Mouse (Mus musculus): Measurements from ENCODE around the gene Gucy1b1. TPM values are rescaled to one million over a fixed set of nuclear protein-coding genes. Genes with fewer than 3 reads are reported as not detected.

Gucy1b1 gene
- polyA plus RNA-seq, 1 experiment from 2014 or later: 6.6 TPM

- Histone ChIP-seq H3K27ac (ENCODE audit: low read depth, low read length) (no peak overlapping the region), H3K27me3 (ENCODE audit: control insufficient read depth, insufficient read depth, low read length) (no peaks in the 10 kb centered on the region), H3K9me3 (ENCODE audit: control insufficient read depth, low read length) (no peaks in the 10 kb centered on the region), H3K9ac (ENCODE audit: low read length) (no peak overlapping the region), H3K36me3 (ENCODE audit: control insufficient read depth, insufficient read depth, low read length) (no peaks in the 10 kb centered on the region), H3K4me2 (ENCODE audit: low read depth) (no peak overlapping the region), H3K4me1 (ENCODE audit: control insufficient read depth, insufficient read depth, low read length) (no peaks in the 10 kb centered on the region), H3K4me3 (ENCODE audit: low read depth, low read length) (no peak overlapping the region)
- ATAC-seq (ENCODE audit: insufficient read depth, low FRiP score, low TSS enrichment): 0 out of 2 replicates have a peak, but pooled peaks have one; percentile 50
- WGBS: 34% methylated on average over 8 of the region's 8 CpGs
- DNase-seq (ENCODE audit: low spot score): peak; percentile 53
Observed at GRCm38 (mm10) chr3:82047100-82047753, 27.3 kb downstream of the Gucy1b1 start.

DNA sequence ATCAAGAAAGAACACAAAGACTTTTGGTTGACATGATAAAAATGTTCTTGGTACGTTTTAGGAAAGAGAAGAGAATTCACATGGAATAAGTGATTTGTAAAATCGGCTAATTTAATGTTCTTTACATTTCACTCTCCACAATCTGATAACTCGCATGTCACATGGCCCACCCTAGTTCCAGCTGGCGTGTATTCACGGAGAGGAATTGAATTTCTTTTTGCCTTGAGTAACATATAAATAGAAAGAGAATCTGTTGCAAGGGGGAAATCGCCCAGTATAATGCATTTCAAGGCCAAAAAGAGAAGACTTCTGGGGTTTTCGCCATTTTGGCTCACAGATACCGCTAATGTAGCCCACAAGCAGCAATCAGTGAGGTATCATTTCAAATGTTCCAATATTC lies 28.4 kb downstream of the Gucy1b1 start:
- ATAC-seq (ENCODE audit: insufficient read depth, low FRiP score, low TSS enrichment): no peak

DNA sequence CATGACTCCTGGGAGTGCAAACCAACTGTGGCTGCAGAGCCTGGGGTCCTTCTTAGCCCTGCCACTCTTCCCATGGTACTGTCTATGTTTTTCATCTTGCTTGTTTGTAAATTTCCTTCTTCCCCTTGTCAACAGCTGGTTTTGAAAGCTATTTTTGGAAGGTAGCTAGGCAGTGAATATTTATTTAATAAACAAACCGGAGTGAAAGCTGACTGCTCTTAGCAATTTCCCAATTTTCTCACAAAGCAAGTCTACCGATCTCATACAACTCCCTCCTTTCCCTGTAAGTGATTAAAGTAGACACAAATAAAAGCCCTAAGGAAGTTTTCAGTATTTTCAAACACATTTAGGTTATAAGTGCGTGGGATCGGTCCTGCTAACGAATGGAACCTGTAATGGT lies 29.6 kb downstream of the Gucy1b1 start:
- no peaks in the 10 kb centered on the region for H3K27me3 ChIP-seq (ENCODE audit: control insufficient read depth, insufficient read depth, low read length)
- ATAC-seq (ENCODE audit: insufficient read depth, low FRiP score, low TSS enrichment): no peak
- no peak overlapping the region for H3K4me3 ChIP-seq (ENCODE audit: low read depth, low read length)
- no peak overlapping the region for H3K27ac ChIP-seq (ENCODE audit: low read depth, low read length)
- H3K4me2 ChIP-seq (ENCODE audit: low read depth): no peak overlapping the region
- no peak for DNase-seq (ENCODE audit: low spot score)
- no peaks in the 10 kb centered on the region for H3K36me3 ChIP-seq (ENCODE audit: control insufficient read depth, insufficient read depth, low read length)
- H3K9me3 ChIP-seq (ENCODE audit: control insufficient read depth, low read length): no peaks in the 10 kb centered on the region
- 87% methylated on average over 5 of the region's 5 CpGs for WGBS
- no peaks in the 10 kb centered on the region for H3K4me1 ChIP-seq (ENCODE audit: control insufficient read depth, insufficient read depth, low read length)
- no peak overlapping the region for H3K9ac ChIP-seq (ENCODE audit: low read length)

More for the DNA sequence above, 28.4 kb downstream of the Gucy1b1 start:
- Histone ChIP-seq H3K9me3 (ENCODE audit: control insufficient read depth, low read length) (no peaks in the 10 kb centered on the region), H3K9ac (ENCODE audit: low read length) (no peak overlapping the region), H3K27ac (ENCODE audit: low read depth, low read length) (no peak overlapping the region), H3K4me3 (ENCODE audit: low read depth, low read length) (no peak overlapping the region), H3K4me1 (ENCODE audit: control insufficient read depth, insufficient read depth, low read length) (no peaks in the 10 kb centered on the region), H3K36me3 (ENCODE audit: control insufficient read depth, insufficient read depth, low read length) (no peaks in the 10 kb centered on the region), H3K4me2 (ENCODE audit: low read depth) (no peak overlapping the region), H3K27me3 (ENCODE audit: control insufficient read depth, insufficient read depth, low read length) (no peaks in the 10 kb centered on the region)
- DNase-seq (ENCODE audit: low spot score): no peak
- 90% methylated on average over 8 of the region's 8 CpGs for WGBS

- H3K27me3 ChIP-seq (ENCODE audit: control insufficient read depth, insufficient read depth, low read length): no peaks in the 10 kb centered on the region
- WGBS: 88% methylated on average over 6 of the region's 6 CpGs
- DNase-seq (ENCODE audit: low spot score) (no peak), ATAC-seq (ENCODE audit: insufficient read depth, low FRiP score, low TSS enrichment) (no peak)
- no peaks in the 10 kb centered on the region for H3K4me1 ChIP-seq (ENCODE audit: control insufficient read depth, insufficient read depth, low read length)
- no peaks in the 10 kb centered on the region for H3K9me3 ChIP-seq (ENCODE audit: control insufficient read depth, low read length)
- H3K9ac ChIP-seq (ENCODE audit: low read length): no peak overlapping the region
- no peak overlapping the region for H3K4me2 ChIP-seq (ENCODE audit: low read depth)
- H3K27ac ChIP-seq (ENCODE audit: low read depth, low read length): no peak overlapping the region
- H3K36me3 ChIP-seq (ENCODE audit: control insufficient read depth, insufficient read depth, low read length): no peaks in the 10 kb centered on the region
- no peak overlapping the region for H3K4me3 ChIP-seq (ENCODE audit: low read depth, low read length)
Observed at GRCm38 (mm10) chr3:82043676-82044075, 30.8 kb downstream of the Gucy1b1 start.

- ATAC-seq (ENCODE audit: insufficient read depth, low FRiP score, low TSS enrichment) (no peak), DNase-seq (ENCODE audit: low spot score) (no peak)
- H3K36me3 ChIP-seq (ENCODE audit: control insufficient read depth, insufficient read depth, low read length): no peaks in the 10 kb centered on the region
- 82% methylated on average over 2 of the region's 2 CpGs for WGBS
- no peak overlapping the region for H3K27ac ChIP-seq (ENCODE audit: low read depth, low read length)
- no peak overlapping the region for H3K4me2 ChIP-seq (ENCODE audit: low read depth)
- no peaks in the 10 kb centered on the region for H3K9me3 ChIP-seq (ENCODE audit: control insufficient read depth, low read length)
- no peaks in the 10 kb centered on the region for H3K27me3 ChIP-seq (ENCODE audit: control insufficient read depth, insufficient read depth, low read length)
- no peaks in the 10 kb centered on the region for H3K4me1 ChIP-seq (ENCODE audit: control insufficient read depth, insufficient read depth, low read length)
- no peak overlapping the region for H3K9ac ChIP-seq (ENCODE audit: low read length)
- no peak overlapping the region for H3K4me3 ChIP-seq (ENCODE audit: low read depth, low read length)
Observed at GRCm38 (mm10) chr3:82036262-82037044, 38.0 kb downstream of the Gucy1b1 start.

GRCm38 (mm10) chr3:82030008-82030748 lies 44.3 kb downstream of the Gucy1b1 start:
- H3K27me3 ChIP-seq (ENCODE audit: control insufficient read depth, insufficient read depth, low read length): no peaks in the 10 kb centered on the region
- H3K27ac ChIP-seq (ENCODE audit: low read depth, low read length): no peak overlapping the region
- H3K9ac ChIP-seq (ENCODE audit: low read length): no peak overlapping the region
- H3K36me3 ChIP-seq (ENCODE audit: control insufficient read depth, insufficient read depth, low read length): no peaks in the 10 kb centered on the region
- DNase-seq (ENCODE audit: low spot score): no peak
- no peak overlapping the region for H3K4me2 ChIP-seq (ENCODE audit: low read depth)
- H3K4me3 ChIP-seq (ENCODE audit: low read depth, low read length): no peak overlapping the region
- ATAC-seq (ENCODE audit: insufficient read depth, low FRiP score, low TSS enrichment): no peak
- no peaks in the 10 kb centered on the region for H3K9me3 ChIP-seq (ENCODE audit: control insufficient read depth, low read length)
- H3K4me1 ChIP-seq (ENCODE audit: control insufficient read depth, insufficient read depth, low read length): no peaks in the 10 kb centered on the region
- WGBS: 78% methylated on average over 1 of the region's 1 CpGs

DNA sequence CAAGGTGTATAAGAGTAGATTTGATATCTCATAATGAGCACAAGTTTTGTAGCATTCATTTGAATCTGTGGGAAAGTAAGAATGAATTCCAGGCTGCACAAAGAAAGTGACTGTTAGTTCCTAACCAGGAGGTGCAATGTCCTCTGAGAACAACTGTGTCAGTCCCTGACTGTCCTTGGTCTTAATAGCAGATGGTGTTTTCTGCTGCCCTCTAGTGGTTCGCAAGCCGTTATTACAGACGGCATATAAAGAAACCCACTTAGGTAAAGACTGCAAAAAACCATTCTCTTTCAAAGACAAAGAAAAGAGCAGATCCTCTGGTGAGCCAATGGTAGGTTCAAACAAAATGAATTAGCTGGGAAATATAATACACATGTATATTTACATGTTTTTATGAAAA lies 45.3 kb downstream of the Gucy1b1 start:
- H3K9ac ChIP-seq (ENCODE audit: low read length): no peak overlapping the region
- H3K27me3 ChIP-seq (ENCODE audit: control insufficient read depth, insufficient read depth, low read length): no peaks in the 10 kb centered on the region
- peak; percentile 72; the same call in 1 of the 2 replicates for ATAC-seq (ENCODE audit: insufficient read depth, low FRiP score, low TSS enrichment)
- no peak overlapping the region for H3K27ac ChIP-seq (ENCODE audit: low read depth, low read length)
- no peak overlapping the region for H3K4me3 ChIP-seq (ENCODE audit: low read depth, low read length)
- WGBS: 4% methylated on average over 3 of the region's 3 CpGs
- H3K36me3 ChIP-seq (ENCODE audit: control insufficient read depth, insufficient read depth, low read length): no peaks in the 10 kb centered on the region
- DNase-seq (ENCODE audit: low spot score): peak; percentile 27
- H3K4me1 ChIP-seq (ENCODE audit: control insufficient read depth, insufficient read depth, low read length): no peaks in the 10 kb centered on the region
- no peaks in the 10 kb centered on the region for H3K9me3 ChIP-seq (ENCODE audit: control insufficient read depth, low read length)
- no peak overlapping the region for H3K4me2 ChIP-seq (ENCODE audit: low read depth)

DNA sequence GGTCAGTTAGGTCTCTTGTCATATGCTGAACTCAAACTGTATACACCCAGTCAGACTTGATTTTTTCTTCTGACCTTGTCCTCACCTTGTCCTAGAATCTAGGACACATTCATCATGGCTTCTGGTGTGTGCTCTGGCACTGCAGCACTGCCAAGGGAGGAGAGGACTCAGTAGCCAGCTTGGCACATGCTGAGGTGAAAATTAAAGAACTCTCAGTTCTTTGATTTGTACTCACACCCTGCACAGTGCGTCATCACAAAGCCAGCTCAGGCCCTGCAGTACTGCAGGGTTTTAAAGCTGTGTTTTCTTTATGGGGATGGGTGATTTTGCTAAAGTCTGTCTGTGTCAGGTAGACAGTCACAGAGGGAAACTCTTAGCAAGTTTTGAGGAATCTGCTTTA lies 47.2 kb downstream of the Gucy1b1 start:
- no peak overlapping the region for H3K9ac ChIP-seq (ENCODE audit: low read length)
- WGBS: 78% methylated on average over 1 of the region's 1 CpGs
- H3K4me1 ChIP-seq (ENCODE audit: control insufficient read depth, insufficient read depth, low read length): no peaks in the 10 kb centered on the region
- H3K4me2 ChIP-seq (ENCODE audit: low read depth): no peak overlapping the region
- ATAC-seq (ENCODE audit: insufficient read depth, low FRiP score, low TSS enrichment) (no peak), DNase-seq (ENCODE audit: low spot score) (no peak)
- H3K4me3 ChIP-seq (ENCODE audit: low read depth, low read length): no peak overlapping the region
- H3K36me3 ChIP-seq (ENCODE audit: control insufficient read depth, insufficient read depth, low read length): no peaks in the 10 kb centered on the region
- H3K9me3 ChIP-seq (ENCODE audit: control insufficient read depth, low read length): no peaks in the 10 kb centered on the region
- no peak overlapping the region for H3K27ac ChIP-seq (ENCODE audit: low read depth, low read length)
- no peaks in the 10 kb centered on the region for H3K27me3 ChIP-seq (ENCODE audit: control insufficient read depth, insufficient read depth, low read length)
